Mouse (Mus musculus) heart, postnatal 4 days (tissue): ENCODE measurements at regions not wholly inside any gene's neighbourhood (a gene's known extent, or its start where the extent isn't known, plus 50 kb on each side); places are given as distances from the start of the nearest gene placed in this dataset.

ENCODE experiments used
- DNase-seq: peaks from one replicate; pipeline ENCODE4 v3.0.0; 2021

- peak; percentile 42 for DNase-seq
These were observed 49.8 kb upstream of the Sipa1l2 start for GRCm38 (mm10) chr8:125619336-125619906.
